Mouse (Mus musculus) regulatory T cell (primary cell): ENCODE data around the gene Golim4.
"Not testable (repeated sequence)": the region's sequence is repeated elsewhere in the genome, so short reads cannot be mapped to it uniquely, and the experiment has no call there.

Experiments used
- in situ Hi-C: fragments of 300-600 bp; cut with MboI, MseI; formaldehyde crosslinking; loops from one replicate; pipeline ENCODE4 v1.15.1; 2025; ENCODE audit warnings: high pct_unique_total_duplicates

Gene Golim4

DNA sequence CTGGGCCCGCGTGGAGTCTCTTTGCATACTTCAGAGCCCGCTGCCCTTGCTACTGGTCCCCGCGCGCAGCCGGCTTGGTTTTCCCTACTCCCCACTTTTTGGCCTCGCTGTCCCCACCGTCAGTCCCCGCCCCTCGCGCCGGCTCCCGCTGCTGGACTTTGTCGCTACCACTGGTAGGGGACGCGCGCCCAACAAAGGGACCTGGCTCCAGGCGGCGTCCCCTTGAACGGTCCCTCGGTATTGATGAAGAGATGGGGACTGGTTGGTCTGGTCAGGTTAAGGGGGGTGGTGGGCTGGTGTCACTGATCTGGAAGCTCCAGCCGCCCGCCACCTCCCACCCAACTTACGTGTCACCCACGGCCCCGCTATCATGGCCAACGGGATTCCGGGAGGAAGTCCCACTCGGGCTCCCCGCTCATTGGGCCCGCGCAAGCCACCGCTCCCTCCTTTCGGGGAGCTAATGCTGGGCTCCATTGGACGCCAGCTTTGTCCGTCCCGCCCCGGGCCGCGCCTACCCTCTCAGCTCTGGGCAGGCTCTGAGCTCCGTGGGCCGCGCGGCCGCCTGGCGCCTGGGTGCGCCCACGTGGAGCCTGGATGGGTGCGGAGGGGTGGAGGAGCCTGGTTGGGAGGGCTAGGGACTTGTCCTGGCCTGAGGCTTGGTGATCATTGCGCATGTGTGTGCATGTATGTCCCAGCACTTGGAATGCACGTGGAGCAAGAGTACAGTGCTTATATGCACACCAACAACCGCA, at the start of gene Golim4:
Gene Golim4 (minus strand): TSS at position 399 of the 752 bp plus-strand sequence.
- in situ Hi-C loops = no loop called here

DNA sequence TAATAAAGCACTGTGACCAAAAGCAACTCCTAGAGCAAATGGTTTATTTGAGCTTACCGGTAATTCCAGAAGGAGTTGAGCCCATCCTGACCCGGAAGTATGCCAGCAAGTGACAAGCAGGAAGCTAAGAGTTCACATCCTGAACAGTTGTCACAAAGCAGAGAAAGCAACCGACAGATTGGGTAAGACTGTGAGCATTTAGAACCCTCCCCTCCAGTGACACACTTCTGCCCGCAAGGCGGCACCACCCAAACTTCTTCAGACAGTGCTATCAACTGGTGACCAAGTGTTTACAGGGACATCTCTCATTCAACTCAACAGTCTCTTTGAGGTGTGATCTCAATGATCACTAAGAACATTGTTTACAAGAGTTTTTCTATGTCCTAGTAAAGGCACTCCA, 48.9 kb upstream of the Golim4 start:
- in situ Hi-C loops = no loop called here

DNA sequence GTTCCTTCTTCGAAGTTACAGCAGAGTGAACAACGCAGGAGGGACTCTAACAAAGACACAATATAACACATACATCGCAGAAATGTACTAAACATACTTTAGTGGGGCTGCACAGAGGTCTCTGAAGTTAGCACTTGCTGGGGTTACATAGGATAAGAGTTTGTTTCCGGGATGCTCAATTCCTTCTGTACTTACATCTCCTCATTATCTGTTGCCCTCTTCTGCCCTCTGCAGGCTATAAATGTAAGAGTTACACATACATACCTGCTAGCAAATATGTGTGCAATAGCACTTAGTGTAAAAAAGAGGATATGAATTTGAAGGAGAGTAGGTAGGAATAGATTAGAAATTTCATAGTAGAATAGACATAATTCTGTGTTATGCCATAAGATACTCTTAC, 44.4 kb upstream of the Golim4 start:
- in situ Hi-C loops = no loop called here

DNA sequence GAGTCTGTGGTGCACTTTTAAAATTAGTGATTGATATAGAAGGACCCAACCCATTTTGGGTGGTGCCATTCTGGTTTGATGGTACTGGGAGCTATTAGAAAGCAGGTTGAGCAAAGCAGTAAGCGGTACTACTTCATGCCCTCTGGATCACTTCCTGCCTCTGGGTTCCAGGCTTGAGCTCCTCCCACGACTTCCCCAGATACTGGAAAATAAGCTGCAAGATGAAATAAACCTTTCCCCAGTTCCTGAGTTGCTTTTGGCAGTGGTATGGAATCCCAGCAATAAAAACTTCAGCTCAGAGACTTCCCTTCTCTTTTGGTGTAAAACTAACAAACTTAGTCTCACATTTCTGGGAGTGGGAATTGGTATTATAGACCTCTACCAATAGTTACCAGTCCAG, 43.7 kb upstream of the Golim4 start:
- in situ Hi-C loops = no loop called here

DNA sequence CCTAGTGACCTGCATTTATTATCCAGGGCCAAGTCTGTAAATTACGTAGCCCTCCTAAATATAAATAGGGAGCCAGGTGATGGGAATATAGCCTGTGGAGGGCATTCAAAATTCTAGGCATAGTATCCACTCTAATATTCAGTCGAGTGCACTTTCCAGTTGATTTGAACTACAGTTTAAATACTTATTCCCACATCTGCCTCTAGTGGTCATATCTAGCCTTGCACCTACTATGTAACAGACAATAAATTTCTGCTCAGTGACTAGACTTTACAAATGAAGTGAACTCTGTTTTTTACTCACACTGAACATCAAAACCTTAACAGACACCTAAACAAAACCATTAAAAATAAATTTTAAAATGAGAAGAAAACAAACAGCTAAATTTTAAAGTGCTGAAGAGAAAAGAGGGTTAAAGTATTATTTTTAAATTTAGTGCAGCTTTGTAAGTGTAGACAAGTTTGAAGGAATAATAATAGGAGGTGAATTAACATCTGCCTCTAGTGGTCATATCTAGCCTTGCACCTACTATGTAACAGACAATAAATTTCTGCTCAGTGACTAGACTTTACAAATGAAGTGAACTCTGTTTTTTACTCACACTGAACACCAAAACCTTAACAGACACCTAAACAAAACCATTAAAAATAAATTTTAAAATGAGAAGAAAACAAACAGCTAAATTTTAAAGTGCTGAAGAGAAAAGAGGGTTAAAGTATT, 24.4 kb upstream of the Golim4 start:
- in situ Hi-C loops = not testable (repeated sequence)

DNA sequence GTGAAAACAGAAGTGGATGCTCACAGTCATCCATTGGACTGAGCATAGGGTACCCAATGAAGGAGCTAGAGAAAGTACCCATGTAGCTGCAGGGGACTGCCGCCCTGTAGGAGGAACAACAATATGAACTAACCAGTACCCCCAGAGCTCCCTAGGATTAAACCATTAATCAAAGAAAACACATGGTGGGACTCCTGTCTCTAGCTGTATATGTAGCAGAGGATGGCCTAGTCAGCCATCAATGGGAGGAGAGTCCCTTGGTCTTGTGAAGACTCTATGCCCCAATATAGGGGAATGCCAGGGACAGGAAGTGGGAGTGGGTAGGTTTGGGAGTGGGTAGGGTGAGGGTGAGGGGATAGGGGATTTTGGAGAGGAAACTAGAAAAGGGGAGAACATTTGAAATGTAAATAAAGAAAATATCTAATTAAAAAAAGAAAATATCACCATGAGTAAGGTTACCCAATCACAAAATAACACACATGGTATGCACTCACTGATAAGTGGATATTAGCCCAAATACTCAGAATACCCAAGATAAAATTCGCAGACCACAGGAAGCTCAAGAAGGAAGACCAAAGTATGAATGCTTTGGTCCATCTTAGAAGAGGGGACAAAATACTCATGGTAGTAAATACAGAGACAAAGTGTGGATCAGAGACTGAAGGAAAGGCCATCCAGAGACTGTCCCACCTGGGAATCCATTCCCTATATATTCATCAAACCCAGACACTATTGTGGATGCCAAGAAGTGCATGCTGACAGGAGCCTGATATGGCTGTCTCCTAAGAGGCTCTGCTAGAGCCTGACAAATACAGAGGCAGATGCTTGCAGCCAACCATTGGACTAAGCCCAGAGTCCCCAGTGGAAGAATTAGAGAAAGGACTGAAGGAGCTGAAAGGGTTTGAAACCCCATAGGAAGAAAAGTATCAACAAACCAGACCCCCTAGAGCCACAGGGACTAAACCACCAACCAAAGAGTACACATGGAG, 6.3 kb upstream of the Golim4 start:
- in situ Hi-C loops = not testable (repeated sequence)

DNA sequence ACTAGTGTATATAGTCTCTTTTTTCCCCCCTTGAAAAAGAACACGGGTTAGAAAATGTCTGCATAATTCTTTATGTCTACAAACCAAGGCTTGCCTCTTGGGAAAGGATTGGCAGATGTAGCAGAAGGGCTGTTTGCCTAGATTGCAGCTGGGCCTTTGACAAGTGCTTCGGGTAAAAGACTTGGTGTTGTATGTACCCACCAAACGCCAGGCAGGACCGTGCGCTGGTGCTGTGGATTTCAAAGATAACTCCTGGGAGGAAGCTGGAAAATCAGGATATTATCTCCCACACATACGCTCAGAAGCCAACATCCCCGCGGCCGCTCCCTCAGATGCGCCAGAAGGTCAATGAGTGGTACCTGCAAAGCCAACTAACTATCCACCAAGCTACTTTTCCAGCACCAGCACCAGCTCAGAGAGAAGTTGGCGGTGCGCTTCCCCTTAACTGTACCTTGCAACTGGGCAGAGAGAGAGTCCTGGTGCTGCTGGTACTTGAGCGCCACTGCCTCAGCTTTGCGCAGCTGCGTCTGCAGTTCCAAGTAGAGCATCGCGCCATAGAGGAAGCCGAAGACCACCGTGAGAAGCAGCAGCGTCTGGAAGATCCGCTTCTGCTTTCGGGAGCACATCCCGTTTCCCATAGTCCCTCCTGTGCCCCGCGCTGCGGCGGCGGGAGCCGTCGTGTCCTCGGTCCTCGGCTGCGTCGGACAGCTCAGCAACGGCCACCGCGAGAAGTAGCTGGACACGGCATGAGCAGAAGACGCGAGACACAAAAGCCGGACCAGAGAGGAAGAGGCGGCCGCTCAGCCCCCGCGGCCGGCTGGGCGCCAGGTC, 873 bp downstream of the Golim4 start:
- in situ Hi-C loops = no loop called here

DNA sequence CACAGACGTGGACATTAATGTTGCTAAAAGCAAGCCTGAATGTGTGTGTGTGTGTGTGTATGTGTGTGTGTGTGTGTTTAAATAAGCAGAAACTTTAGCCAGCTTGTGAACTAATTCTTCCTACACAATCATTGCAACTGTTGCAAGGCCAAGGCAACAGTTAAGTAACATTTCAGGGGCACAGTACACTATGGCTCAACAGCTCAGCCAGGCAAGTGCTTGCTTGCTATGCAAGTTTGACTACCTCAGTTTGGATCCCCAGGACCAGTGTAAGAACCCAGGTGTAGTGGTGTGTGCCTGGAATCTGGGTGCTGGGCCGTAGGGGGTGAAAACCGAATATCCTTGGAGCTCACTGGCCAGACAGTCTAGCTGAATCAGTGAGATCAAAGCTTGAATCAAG, 2.6 kb downstream of the Golim4 start:
- in situ Hi-C loops = no loop called here

DNA sequence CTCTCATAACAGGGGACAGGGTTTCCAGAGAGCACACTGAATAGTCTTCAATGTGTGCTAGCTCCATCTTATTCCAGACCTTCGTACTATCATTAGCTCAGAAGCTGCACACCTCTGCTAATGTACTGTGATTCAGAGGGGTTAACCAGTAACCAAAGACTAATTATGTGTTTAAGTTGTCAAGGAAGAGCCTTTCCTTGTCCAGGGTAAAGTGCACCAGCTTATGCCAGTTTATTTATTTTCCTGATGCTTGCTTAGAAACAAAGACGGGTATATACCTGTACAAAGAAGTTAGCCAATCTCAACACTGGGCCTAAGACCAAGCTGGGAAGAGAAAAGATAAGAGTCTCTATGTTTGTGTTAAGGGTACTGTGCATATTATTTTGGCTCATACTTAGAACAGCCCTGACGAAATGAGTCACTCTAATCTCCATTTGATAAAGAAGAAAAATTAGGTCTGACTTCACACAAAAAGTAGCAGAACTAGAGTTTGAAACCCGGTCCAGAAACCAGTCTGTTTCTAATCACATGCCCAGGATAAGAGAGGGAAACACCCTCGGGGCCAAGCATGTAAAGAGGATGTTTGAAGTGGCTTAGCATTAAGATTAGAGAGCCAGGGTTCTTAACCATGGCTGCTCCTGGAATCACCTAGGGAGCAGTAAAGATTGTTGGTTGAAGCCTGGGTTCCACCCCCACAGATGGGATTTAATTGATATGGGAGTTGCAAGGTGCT, 4.3 kb downstream of the Golim4 start:
- in situ Hi-C loops = no loop called here

DNA sequence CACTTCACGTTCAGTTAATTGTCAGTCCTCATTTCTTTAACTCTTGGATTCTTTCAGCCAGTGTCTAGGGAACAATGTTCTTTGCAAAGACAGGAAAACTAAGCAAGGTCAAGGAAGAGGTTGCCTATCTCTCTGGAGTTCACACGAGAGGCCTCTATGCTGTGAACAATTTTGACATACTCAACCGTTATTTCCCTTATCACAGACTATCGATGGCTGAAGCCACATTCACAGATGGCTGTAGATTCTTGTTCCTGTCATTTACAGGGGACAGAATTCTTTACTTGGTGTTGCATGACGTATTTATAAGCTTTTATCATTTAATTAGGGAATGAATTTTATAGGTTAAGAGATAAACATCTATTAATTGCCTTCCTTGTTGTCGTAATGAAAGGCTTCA, 5.9 kb downstream of the Golim4 start:
- in situ Hi-C loops = no loop called here

DNA sequence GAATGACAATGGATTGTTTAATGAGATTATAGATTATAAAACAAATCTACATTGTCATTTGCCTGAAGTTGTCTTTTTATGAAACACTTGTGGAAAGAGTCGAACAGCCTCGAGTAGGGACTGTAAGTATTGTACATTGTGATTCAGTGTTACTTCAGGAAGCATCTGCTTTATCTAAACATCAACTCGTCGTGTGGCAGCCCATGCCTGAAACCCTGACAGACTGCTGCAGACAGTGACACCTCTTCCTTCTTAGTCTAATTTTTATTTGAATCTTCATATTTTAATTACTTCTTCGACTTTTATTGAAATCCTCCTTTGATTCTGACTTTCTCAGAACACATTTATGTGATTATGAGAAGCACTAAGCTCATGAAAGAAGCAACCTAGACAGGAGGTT, 7.4 kb downstream of the Golim4 start:
- in situ Hi-C loops = no loop called here

DNA sequence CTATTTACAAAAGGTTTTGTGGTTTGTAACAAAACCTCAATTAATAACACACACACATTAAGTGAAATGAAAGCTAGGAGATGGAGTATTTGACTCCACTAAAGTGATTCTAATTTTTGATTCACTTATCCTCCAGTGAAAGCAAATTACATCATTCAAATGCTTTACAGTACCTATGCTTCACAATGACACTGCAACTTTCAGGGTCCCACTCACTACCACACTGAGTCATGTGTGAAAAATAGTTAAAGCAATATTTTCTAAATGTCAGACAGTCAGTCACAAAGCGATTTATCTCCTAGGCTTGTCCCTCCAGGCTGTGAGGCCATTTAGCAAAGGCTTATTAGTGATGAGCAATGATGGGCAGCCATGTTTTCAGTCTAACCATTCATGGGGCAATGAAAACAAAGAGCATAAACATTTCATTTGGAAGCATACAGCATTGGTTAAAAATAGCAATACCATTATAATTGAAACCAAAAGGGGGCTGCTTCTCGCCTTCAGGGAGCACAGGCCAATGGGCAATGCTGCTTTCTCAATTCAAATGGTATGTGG, 8.1 kb downstream of the Golim4 start:
- in situ Hi-C loops = no loop called here

DNA sequence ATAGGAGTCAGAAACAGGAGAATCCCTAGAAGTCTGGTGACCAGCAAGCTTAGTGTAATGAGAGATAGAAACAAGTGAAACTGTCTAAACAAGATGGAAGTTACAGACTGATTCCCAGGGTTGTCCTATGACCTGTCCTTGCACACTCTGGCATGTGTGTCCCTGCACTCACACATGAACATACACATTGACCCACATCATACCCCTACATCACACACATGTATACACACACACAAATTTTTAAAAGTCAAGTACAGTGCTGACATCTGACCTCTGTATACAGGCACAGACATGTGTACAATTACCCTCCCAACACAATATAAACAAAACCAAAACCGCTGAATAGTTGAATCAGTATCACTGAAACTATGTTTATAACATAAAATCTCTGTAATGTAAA, 8.7 kb downstream of the Golim4 start:
- in situ Hi-C loops = no loop called here

DNA sequence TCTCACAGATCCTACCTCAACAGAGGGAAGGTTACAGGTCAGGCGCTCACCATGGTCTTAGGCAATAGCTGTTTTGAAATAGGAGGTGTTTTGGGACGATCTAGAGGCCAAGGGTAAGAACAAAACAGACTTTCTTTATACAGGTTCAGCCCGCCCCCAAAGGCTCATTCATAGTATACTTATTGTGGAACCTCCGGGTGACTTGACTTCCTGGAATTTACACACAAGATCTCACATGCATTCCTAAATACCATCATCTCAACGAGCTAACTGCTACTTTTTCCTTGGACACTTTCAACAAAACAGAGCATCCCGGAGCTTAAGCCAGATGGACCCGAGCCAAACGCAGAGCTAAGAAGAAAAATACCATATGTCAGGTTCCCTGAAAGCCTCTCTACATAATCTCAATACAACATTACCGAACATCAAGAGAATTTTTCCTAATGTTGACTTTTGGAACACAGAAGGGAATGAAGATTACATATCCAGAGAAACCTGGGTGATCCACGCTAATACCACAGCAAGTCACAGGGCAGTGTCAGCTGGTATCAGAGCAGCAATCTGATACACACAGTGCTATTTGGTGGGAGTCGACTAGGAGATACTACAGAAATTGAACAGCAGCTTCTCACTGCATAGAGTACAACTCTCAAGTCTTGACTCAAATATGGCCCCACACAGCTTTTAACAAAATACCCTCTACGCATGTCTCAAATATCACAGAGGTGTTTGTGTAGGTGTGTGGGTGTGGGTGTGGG, 14.3 kb downstream of the Golim4 start:
- in situ Hi-C loops = no loop called here

DNA sequence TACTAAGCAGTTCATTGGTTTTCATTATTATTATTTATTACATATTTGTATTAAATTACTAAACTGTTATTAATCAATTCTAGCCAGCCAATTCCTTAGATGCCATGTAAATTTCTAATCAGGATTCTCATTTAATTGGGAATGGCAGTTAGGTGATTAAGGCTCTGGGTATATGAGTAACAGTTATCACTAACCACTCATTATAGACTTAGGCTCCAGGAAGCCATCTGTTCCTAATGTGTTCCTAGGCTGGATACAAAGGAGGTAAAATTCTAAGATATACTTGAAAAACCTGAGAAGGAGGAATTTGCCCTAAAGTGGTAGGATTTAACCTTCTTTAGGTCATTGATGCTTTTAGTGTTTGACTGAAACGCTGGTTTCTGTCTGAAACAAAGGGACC, 14.9 kb downstream of the Golim4 start:
- in situ Hi-C loops = no loop called here

DNA sequence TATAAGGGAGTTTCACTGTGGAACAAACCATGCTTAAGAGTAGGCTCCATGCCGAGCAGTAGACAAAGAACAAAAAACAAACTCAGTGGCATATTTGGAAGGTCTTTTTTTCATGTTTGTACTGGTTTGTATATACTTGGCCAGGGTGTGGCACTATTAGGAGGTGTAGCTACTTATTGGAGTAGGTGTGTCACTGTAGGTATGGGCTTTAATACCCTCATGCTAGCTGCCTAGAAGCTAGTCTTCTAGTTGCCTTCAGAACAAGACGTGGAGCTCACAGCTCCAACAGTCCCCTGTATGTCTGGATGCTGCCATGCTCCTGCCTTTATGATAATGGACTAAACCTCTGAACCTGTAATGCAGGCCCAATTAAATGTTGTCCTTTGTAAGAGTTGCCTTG, 20.6 kb downstream of the Golim4 start:
- in situ Hi-C loops = no loop called here

DNA sequence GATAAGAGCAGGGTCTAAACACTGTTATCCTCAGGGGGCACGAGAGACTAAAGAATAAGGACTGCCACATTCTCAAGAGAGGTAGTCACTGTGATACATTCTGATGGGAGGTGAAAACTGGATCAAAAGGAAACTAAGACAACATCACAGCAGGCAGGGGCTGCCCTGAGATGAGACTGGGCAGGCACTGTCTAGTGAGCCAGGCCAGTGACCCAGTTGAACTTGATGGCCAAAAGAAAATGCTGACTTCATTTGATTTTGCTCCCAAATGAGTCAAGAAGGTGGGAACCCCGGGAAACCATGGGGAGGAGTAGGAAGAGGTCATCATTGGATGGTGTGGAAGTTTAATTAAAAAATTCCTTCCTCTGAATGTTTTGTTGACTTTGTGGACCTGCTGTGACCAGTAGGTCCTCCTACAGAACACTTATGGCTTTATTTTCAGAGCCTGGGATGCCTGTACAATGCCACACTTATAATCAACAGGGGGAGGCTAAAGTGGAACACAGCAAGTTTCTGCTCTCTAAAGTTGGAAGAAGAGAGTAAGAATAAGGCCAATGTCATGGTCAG, 26.0 kb downstream of the Golim4 start:
- in situ Hi-C loops = no loop called here

DNA sequence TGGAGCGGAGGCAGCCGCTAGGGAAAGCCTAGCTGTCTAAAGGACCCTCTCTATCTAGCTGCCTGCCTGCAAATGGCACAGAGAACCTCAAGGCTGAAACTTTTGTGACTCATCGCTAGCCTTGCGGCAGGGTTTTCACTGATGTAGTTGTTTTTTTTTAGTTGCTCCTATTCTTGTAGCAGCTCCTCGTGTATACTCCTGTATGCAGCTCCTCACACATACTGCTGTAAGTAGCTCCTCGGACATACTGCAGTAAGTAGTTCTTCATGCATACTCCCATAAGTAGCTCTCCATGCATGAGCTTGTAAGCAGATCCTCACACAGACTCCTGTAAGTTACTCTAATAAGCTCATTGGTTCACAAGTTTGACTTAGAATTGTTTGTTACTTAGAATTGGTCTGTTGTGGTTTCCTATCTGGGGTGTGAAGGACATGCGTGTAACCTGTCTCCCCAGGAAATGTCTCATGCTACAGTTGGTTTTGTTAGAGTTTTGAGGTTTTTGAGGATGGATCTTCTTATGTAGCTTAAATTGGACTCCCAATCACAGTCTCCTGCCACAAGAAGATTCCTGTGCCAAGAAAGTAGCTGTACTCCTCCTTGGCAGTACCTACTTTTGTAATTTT, 26.7 kb downstream of the Golim4 start:
- in situ Hi-C loops = no loop called here

DNA sequence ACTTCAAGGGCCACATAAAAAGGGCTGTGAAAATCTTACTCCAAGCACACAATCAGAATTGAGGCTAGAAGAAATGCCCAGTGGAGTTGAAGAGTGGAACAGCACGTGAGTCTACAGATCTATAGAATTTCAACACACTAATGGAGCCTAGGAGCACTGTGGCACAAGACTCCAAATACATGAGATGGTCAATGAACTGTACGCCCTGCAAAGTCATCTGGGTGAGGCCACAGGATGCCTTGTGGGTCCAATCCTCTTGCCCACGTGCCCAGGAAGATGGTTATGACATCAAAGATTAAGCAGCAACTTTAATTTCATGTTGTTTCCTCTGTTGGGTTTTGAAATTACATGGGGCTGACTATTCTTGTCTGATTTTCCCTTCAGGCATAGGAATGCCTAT, 30.4 kb downstream of the Golim4 start:
- in situ Hi-C loops = no loop called here
